In the genomic region with DNA sequence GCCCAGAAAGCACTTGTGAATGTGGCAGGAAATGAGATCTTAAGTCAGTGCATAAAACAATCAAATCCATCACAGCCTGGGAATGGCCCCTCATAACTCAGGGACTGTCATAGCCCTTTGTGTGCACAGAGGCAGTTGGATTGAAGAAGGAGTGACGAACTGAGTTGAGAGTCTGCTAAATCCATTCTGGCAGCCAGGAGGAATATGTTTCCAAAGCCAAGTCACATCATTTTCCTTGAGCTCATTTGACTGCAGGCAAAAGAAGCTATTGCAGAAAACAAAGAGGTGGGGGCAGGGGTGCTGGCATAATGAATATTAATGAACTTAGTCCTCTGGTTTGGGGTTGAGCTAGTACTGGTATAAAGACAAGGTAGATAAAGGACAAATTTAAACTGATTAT, we compare ENCODE assay signal across 12 mouse cellular contexts.
DNase-seq lines count a peak whose midpoint lies in the region; ATAC-seq and TF ChIP-seq lines count a peak whose summit lies in the region.
"Had no signal": no experiment of that assay in that cellular context is flagged by ENCODE, and none has a peak within 500 bp of the region (broad histone marks: within the 10 kb centered on the region; RNA-seq: fewer than 3 reads in every experiment).

No protein-coding gene starts in this region.

- intact Hi-C loops in gastrocnemius, adult 2 months (cut with DNase I), result no loop called here

- DNase-seq in gastrocnemius, adult 18-20 months (ENCODE audit: low spot score), result peak; percentile 21
- no peak for DNase-seq in gastrocnemius, adult 2 months
- no peak for DNase-seq in lung, adult 2 months
- DNase-seq in liver, embryonic 11.5 days (ENCODE audit: low spot score), result no peak
- no peak for DNase-seq in left cerebral cortex, adult 8-10 months (ENCODE audit: low spot score in 2 of 2)
- DNase-seq: thymus, postnatal 25 days had no signal

- no peak for TF ChIP-seq POLR2A in lung, adult 2 months (IDR thresholded peaks at IDR 0.05; ENCODE audit: borderline replicate concordance, extremely low read depth, low read depth, low read length)

- no peaks in the 10 kb centered on the region for H3K9me3 ChIP-seq in lung, embryonic 16.5 days (ENCODE audit: control insufficient read depth, low read length)
- no peaks in the 10 kb centered on the region for H3K9me3 ChIP-seq in forebrain, embryonic 15.5 days
- no peaks in the 10 kb centered on the region for H3K9me3 ChIP-seq in limb, embryonic 12.5 days
- no peaks in the 10 kb centered on the region for H3K9me3 ChIP-seq in liver, embryonic 11.5 days (ENCODE audit: control insufficient read depth, low read length)
- H3K9me3 ChIP-seq: embryonic facial prominence, embryonic 13.5 days; heart, embryonic 12.5 days had no signal

- H3K27me3 ChIP-seq in lung, embryonic 16.5 days (ENCODE audit: control insufficient read depth, insufficient read depth, low read depth, low read length), result no peaks in the 10 kb centered on the region
- H3K27me3 ChIP-seq in forebrain, embryonic 15.5 days, result no peaks in the 10 kb centered on the region
- H3K27me3 ChIP-seq in limb, embryonic 12.5 days, result peaks cover 32% of the 10 kb centered on the region
- no peaks in the 10 kb centered on the region for H3K27me3 ChIP-seq in liver, embryonic 11.5 days (replicated peaks; ENCODE audit: control insufficient read depth, insufficient read depth, low read length)
- H3K27me3 ChIP-seq: heart, embryonic 12.5 days had no signal

- no peak overlapping the region for H3K4me2 ChIP-seq in lung, embryonic 16.5 days (ENCODE audit: low read depth, low read length)
- no peak overlapping the region for H3K4me2 ChIP-seq in forebrain, embryonic 15.5 days (replicated peaks)
- H3K4me2 ChIP-seq in limb, embryonic 12.5 days, result no peak overlapping the region
- H3K4me2 ChIP-seq in liver, embryonic 11.5 days, result no peak overlapping the region
- H3K4me2 ChIP-seq: embryonic facial prominence, embryonic 13.5 days; heart, embryonic 12.5 days had no signal

- H3K4me1 ChIP-seq in lung, embryonic 16.5 days (replicated peaks; ENCODE audit: control insufficient read depth, insufficient read depth, low read length), result 0 out of 2 replicates have a peak, but pooled peaks cover 6% of the 10 kb centered on the region
- H3K4me1 ChIP-seq in lung, adult 2 months (ENCODE audit: control insufficient read depth, insufficient read depth, low read length), result no peaks in the 10 kb centered on the region
- H3K4me1 ChIP-seq in forebrain, embryonic 15.5 days, result peaks cover 18% of the 10 kb centered on the region
- H3K4me1 ChIP-seq in limb, embryonic 12.5 days (replicated peaks), result no peaks in the 10 kb centered on the region; the same call in 1 of the 2 replicates
- no peaks in the 10 kb centered on the region for H3K4me1 ChIP-seq in liver, embryonic 11.5 days (replicated peaks; ENCODE audit: control insufficient read depth, insufficient read depth, low read length)
- H3K4me1 ChIP-seq: embryonic facial prominence, embryonic 13.5 days had no signal

- H3K4me3 ChIP-seq in gastrocnemius, adult 2 months, result no peak overlapping the region
- no peak overlapping the region for H3K4me3 ChIP-seq in lung, embryonic 16.5 days (ENCODE audit: low read length)
- H3K4me3 ChIP-seq in lung, adult 2 months (replicated peaks; ENCODE audit: extremely low read depth, low read depth, low read length), result no peak overlapping the region
- no peak overlapping the region for H3K4me3 ChIP-seq in forebrain, embryonic 15.5 days
- H3K4me3 ChIP-seq in limb, embryonic 12.5 days (replicated peaks), result no peak overlapping the region
- no peak overlapping the region for H3K4me3 ChIP-seq in liver, embryonic 11.5 days (ENCODE audit: low read depth, low read length)
- H3K4me3 ChIP-seq: embryonic facial prominence, embryonic 13.5 days; heart, embryonic 12.5 days had no signal

- H3K9ac ChIP-seq in lung, embryonic 16.5 days (ENCODE audit: low read length), result no peak overlapping the region
- H3K9ac ChIP-seq in forebrain, embryonic 15.5 days (replicated peaks), result no peak overlapping the region
- no peak overlapping the region for H3K9ac ChIP-seq in limb, embryonic 12.5 days (replicated peaks)
- no peak overlapping the region for H3K9ac ChIP-seq in liver, embryonic 11.5 days (ENCODE audit: low read depth, low read length)
- H3K9ac ChIP-seq: embryonic facial prominence, embryonic 13.5 days; heart, embryonic 12.5 days had no signal

- no peaks in the 10 kb centered on the region for H3K36me3 ChIP-seq in lung, embryonic 16.5 days (ENCODE audit: control insufficient read depth, insufficient read depth, low read length)
- no peaks in the 10 kb centered on the region for H3K36me3 ChIP-seq in forebrain, embryonic 15.5 days
- H3K36me3 ChIP-seq in limb, embryonic 12.5 days, result no peaks in the 10 kb centered on the region
- H3K36me3 ChIP-seq in liver, embryonic 11.5 days (ENCODE audit: control insufficient read depth, insufficient read depth, low read length), result no peaks in the 10 kb centered on the region
- H3K36me3 ChIP-seq: embryonic facial prominence, embryonic 13.5 days; heart, embryonic 12.5 days had no signal

- no peak for TF ChIP-seq CTCF in gastrocnemius, adult 2 months (IDR thresholded peaks at IDR 0.05)
- no peak for TF ChIP-seq CTCF in lung, adult 2 months (IDR thresholded peaks at IDR 0.05; ENCODE audit: insufficient read depth, low read length)

- H3K27ac ChIP-seq in gastrocnemius, adult 2 months, result no peak overlapping the region
- H3K27ac ChIP-seq in lung, embryonic 16.5 days (ENCODE audit: low read length), result no peak overlapping the region
- peak overlapping the region; percentile 24 for H3K27ac ChIP-seq in forebrain, embryonic 15.5 days (replicated peaks)
- H3K27ac ChIP-seq in limb, embryonic 12.5 days, result no peak overlapping the region
- no peak overlapping the region for H3K27ac ChIP-seq in liver, embryonic 11.5 days (ENCODE audit: low read depth, low read length)
- H3K27ac ChIP-seq: embryonic facial prominence, embryonic 13.5 days had no signal

- peak; percentile 67; the same call in 1 of the 2 replicates for ATAC-seq in lung, embryonic 16.5 days (ENCODE audit: low read depth)
- ATAC-seq in forebrain, embryonic 15.5 days (replicated peaks), result peak; percentile 80
- peak; percentile 73 for ATAC-seq in limb, embryonic 12.5 days (ENCODE audit: insufficient number of reproducible peaks, insufficient read depth, low FRiP score, low TSS enrichment, low read depth)
- ATAC-seq in liver, embryonic 11.5 days (replicated peaks; ENCODE audit: low FRiP score), result no peak
- ATAC-seq: intestine, embryonic 16.5 days had no signal

- 5% methylated on average over 1 of the region's 1 CpGs for WGBS in lung, embryonic 16.5 days
- WGBS in lung, adult 2 months, result 10% methylated on average over 1 of the region's 1 CpGs
- WGBS in forebrain, embryonic 15.5 days, result 11% methylated on average over 1 of the region's 1 CpGs
- 9% methylated on average over 1 of the region's 1 CpGs for WGBS in limb, embryonic 12.5 days
- 48% methylated on average over 1 of the region's 1 CpGs for WGBS in liver, embryonic 11.5 days
